20 mouse cellular contexts compared by ENCODE assay signal in genomic region chr15:88533354-88533753, GRCm38 (mm10).
"Had no signal": no experiment of that assay in that cellular context is flagged by ENCODE, and none has a peak within 500 bp of the region (broad histone marks: within the 10 kb centered on the region; RNA-seq: fewer than 3 reads in every experiment).

No protein-coding gene starts in this region.

- H3K4me1 ChIP-seq: kidney, embryonic 15.5 days; limb, embryonic 10.5 days; limb, embryonic 13.5 days; liver, embryonic 12.5 days; liver, embryonic 15.5 days; lung, embryonic 15.5 days; stomach, embryonic 15.5 days had no signal

- ATAC-seq: liver, embryonic 12.5 days had no signal

- H3K4me3 ChIP-seq: kidney, embryonic 15.5 days; left cerebral cortex, adult 2 months; limb, embryonic 10.5 days; limb, embryonic 13.5 days; liver, embryonic 12.5 days; liver, embryonic 15.5 days; lung, embryonic 15.5 days; midbrain, embryonic 12.5 days; stomach, embryonic 15.5 days had no signal

- H3K9me3 ChIP-seq: kidney, embryonic 15.5 days; limb, embryonic 10.5 days; limb, embryonic 13.5 days; liver, embryonic 12.5 days; liver, embryonic 15.5 days; lung, embryonic 15.5 days; midbrain, embryonic 12.5 days; stomach, embryonic 15.5 days had no signal

- H3K4me2 ChIP-seq: kidney, embryonic 15.5 days; limb, embryonic 13.5 days; liver, embryonic 12.5 days; liver, embryonic 15.5 days; lung, embryonic 15.5 days; midbrain, embryonic 12.5 days; stomach, embryonic 15.5 days had no signal

- H3K27me3 ChIP-seq: kidney, embryonic 15.5 days; limb, embryonic 13.5 days; liver, embryonic 12.5 days; liver, embryonic 15.5 days; lung, embryonic 15.5 days; midbrain, embryonic 12.5 days; stomach, embryonic 15.5 days had no signal

- H3K36me3 ChIP-seq: kidney, embryonic 15.5 days; limb, embryonic 10.5 days; limb, embryonic 13.5 days; liver, embryonic 12.5 days; liver, embryonic 15.5 days; lung, embryonic 15.5 days; midbrain, embryonic 12.5 days; stomach, embryonic 15.5 days had no signal

- H3K9ac ChIP-seq: kidney, embryonic 15.5 days; limb, embryonic 13.5 days; liver, embryonic 12.5 days; liver, embryonic 15.5 days; lung, embryonic 15.5 days; midbrain, embryonic 12.5 days; stomach, embryonic 15.5 days had no signal

- H3K27ac ChIP-seq: kidney, embryonic 15.5 days; left cerebral cortex, adult 2 months; limb, embryonic 10.5 days; limb, embryonic 13.5 days; liver, embryonic 12.5 days; liver, embryonic 15.5 days; lung, embryonic 15.5 days; stomach, embryonic 15.5 days had no signal

- DNase-seq: kidney, adult 8-10 months; kidney, postnatal 10 days; kidney, postnatal 36 days; layer of hippocampus, postnatal 36 days; liver; lung, adult 18-20 months; lung, postnatal 10 days; lung, postnatal 36 days; right cerebral cortex, postnatal 25 days; spleen, adult 18-20 months; thymus, postnatal 25 days had no signal
